Mouse (Mus musculus) left cerebral cortex, adult 11 months (tissue): ENCODE data around the gene Arl6ip1.

Source experiments
- DNase-seq: peaks from one replicate; pipeline ENCODE4 v3.0.0; 2022; ENCODE audit warnings: low spot score

The Arl6ip1 gene

DNA sequence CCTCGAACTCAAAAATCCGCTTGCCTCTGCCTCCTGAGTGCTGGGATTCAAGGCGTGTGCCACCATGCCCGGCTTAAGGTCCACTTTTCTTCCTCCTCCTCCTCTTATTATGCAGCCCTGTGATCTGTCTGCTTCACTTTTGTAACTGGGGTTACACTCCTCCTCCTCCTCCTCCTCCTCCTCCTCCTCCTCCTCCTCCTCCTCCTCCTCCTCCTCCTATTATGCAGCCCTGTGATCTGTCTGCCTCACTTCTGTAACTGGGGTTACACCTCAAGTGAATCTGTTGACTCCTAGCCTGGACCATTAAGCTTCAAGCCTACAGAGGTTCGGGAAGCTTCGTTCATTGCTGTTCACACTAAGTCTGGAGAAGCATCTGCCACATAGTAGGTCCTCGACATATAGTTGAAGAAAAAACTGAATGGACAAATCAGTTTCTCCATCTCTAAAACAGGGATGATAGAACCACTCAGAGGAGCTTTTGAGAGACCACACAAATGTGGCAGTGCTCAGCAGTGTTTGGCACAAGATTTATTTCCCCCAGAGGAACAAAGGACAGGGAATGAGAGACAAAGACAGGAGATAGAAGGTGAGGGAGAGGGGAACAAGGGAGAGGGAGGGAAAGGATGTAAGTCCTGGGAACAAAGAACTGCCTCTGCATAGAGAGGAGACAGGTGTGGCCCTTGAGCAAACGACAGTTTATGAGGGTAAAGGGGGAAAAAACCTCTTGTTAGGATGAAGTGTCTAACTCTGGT lies 12.5 kb downstream of the Arl6ip1 start:
- DNase-seq: no peak

DNA sequence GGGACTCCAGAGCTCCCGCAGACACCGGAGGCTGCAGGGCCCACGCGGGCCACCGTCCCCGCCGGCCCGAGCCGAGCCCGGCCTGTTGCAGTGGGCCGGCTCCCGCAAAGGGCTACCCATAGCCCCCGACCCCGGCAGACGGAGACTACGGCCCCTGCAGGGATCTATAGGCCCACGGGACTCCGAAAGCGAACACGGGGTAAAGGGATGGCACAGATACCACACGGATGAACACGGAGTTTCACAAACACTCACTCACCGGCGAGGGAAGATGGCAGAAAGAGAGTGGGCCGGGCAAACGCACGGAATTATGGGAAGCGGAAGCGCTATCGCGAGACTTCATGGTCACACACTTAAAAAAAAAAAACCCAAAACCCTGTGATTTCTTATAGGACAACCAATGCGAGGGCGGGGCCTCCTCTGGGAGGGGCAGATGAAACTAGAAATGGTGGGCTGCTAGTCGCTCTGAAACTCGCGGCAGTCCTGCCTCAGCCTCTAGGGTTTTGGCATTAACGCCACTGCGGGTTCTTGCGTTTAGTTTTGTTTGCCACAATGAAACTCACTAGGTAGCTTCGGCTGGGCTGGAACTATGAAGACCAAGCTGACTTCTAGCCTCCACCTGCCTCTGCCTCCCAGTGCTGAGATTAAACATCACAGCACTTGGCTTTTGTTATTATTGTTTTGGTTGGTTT lies 13.4 kb downstream of the Arl6ip1 start, which contains the start of gene Rps15a:
Rps15a (minus strand) TSS at position 312 of the 692 bp plus-strand sequence.
- peak; percentile 85 for DNase-seq

DNA sequence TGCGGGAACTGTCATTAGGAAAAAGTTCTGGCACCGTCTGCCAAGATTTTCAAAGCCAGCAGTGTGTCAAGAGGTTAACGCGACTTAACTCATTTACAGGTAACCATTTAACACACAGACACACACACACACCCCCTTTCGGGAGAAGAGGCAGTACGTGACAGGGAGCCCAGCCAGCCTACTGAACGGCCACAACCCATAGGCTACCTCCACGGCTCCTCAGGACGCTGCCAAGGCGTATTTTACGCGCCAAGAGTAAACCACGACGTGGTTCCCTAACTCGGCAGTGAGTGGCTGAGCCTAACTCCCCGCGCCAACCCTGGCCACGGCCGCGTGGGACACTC lies 14.0 kb downstream of the Arl6ip1 start:
- no peak for DNase-seq

- no peak for DNase-seq
Observed at GRCm38 (mm10) chr7:118113541-118114297, 15.7 kb downstream of the Arl6ip1 start.

DNA sequence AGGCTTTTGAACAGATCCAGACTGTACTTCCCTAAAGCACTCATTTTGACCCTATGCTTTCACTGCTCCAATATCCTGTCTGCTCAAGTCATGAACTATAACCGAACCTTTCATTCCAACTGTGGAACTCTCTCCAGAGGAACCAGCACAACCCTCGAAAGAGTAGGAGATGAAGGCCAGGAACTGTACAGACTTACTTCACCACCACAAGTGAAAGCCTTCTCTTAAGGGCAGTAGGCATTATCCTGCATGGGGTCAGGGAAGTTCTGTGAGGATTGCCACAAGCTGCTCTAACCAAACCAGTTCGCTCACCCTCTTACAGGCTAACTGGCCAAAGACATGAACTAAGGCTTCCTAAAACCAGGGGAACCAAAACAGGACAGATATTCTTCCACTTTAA lies 18.3 kb downstream of the Arl6ip1 start:
- DNase-seq: no peak

- no peak for DNase-seq
Observed at GRCm38 (mm10) chr7:118107671-118108070, 21.8 kb downstream of the Arl6ip1 start.

GRCm38 (mm10) chr7:118104458-118105052 lies 24.9 kb downstream of the Arl6ip1 start:
- DNase-seq: no peak

- no peak for DNase-seq
Observed at GRCm38 (mm10) chr7:118103462-118104379, 25.7 kb downstream of the Arl6ip1 start.

GRCm38 (mm10) chr7:118102678-118103461 lies 26.6 kb downstream of the Arl6ip1 start:
- no peak for DNase-seq

- no peak for DNase-seq
Observed at GRCm38 (mm10) chr7:118102231-118102630, 27.2 kb downstream of the Arl6ip1 start.

DNA sequence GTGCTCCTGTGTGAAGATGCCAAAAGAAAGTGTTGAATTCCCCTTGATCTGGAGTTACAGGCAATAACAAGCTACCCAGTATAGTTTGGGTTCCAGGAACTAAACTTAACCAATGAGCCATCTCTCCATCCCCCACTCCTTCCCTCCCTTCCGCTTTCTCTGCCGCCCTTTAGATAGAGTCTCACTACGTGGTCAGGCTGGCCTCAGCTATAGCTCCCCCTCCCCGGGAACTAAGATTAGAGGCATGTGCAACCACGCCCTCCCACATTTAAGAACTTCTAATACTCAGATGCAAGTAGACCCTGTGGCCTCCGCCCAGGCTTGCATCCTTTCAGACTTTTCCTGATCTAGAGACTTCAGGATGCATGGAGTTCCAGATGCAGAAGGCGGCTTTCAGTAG lies 31.8 kb downstream of the Arl6ip1 start:
- DNase-seq: no peak

DNA sequence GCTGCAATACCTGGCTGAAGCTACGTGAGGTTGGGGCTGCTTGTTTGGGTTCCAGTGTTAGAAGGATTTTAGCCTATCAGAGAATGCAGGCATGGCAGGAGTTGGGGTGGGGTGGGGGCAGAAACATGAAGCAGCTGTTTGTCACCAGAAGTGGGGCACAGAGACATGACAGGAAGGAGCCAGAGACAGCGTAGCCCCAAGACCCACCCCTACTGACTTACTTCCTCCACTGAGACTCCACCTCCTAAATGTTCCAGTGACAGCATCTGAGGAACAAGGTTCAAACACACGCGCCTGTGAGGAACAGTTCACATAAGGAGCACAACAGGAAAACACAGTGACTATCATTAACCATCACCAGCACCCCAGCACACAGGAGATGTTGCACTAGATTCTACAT lies 49.5 kb downstream of the Arl6ip1 start:
- no peak for DNase-seq

DNA sequence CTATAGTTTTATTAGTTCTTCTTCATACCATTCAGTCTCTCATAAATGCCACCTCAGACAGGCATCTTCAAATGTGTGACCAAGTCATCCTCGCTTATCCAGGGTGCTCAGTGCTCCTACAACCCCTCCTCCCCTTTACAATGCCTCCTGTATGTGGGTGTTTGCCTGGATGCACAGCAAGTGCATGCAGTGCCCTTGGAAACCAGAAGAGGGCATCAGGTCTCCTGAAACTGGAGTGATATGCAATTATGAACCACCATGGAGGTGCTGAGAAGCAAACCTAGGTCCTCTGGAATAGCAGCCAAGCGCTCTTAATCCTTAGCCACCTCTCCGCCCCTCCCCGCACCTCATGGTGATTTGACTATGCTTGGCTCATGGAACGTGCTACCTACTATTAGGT lies 50.4 kb downstream of the Arl6ip1 start:
- DNase-seq: no peak
